Comparison of ENCODE assay signal across 8 mouse cellular contexts in the genomic region with DNA sequence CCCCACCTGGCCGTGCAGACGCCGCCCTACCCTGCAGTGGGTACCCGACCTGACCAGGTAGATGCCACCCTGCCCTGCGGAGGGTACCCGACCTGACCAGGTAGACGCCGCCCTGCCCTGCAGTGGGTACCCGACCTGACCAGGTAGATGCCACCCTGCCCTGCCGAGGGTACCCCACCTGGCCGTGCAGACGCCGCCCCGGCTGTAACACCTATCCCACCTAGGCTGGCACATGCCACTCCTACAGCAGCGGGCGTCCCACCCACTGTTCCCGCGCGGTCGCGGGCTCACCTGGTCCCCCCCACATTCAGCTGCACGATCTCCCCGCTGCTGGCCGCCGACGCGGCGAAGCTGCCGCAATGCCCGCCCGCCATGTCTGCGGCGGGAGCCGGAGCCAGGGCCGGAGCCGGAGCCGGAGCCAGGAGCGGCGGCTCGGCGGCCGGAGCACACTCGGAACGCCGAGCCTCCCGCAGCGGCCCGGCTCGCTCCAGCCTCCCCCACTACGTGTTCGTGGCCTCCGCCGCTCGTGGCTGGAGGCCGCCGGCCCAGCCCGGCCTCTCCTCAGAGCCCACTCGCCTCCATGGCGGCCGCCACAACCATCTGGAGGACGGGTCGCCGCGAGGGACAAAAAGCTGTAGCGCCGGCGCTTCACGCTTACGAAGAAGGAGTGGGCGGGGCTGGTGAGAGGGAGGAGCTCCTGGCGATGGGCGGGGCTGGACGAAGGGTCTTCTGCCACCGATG. TPM values are rescaled to one million over a fixed set of nuclear protein-coding genes. Genes with fewer than 3 reads are reported as not detected.
DNase-seq lines count a peak whose midpoint lies in the region; ATAC-seq lines count a peak whose summit lies in the region.

TSS of gene Kctd3 (minus strand) at position 603 of the 741 bp plus-strand sequence.

- H3K4me3 ChIP-seq in heart, embryonic 10.5 days, result peak within 1 kb of the TSS; percentile 100
- peak within 1 kb of the TSS; percentile 81 for H3K4me3 ChIP-seq in kidney, embryonic 15.5 days (replicated peaks)

- under 1% methylated on average over 74 of the region's 74 CpGs for WGBS in heart, embryonic 10.5 days
- WGBS in kidney, embryonic 15.5 days, result under 1% methylated on average over 74 of the region's 74 CpGs

- no peaks in the 10 kb centered on the region for H3K36me3 ChIP-seq in heart, embryonic 10.5 days
- peaks cover 5% of the 10 kb centered on the region; the same call in 1 of the 2 replicates for H3K36me3 ChIP-seq in kidney, embryonic 15.5 days

- H3K4me2 ChIP-seq in kidney, embryonic 15.5 days, result peak within 1 kb of the TSS; percentile 92

- ATAC-seq in erythroblast, adult 5-6 weeks (replicated peaks; ENCODE audit: low FRiP score, poor library complexity, severe bottlenecking), result peak; percentile 89
- peak; percentile 90 for ATAC-seq in kidney, embryonic 15.5 days (replicated peaks; ENCODE audit: low FRiP score)
- ATAC-seq in monocyte, adult 5-6 weeks (replicated peaks; ENCODE audit: insufficient number of reproducible peaks, low FRiP score, low TSS enrichment, poor library complexity, severe bottlenecking), result peak; percentile 80

- H3K4me1 ChIP-seq in heart, embryonic 10.5 days, result peaks cover 22% of the 10 kb centered on the region
- peaks cover 21% of the 10 kb centered on the region for H3K4me1 ChIP-seq in kidney, embryonic 15.5 days

- peak; percentile 97 to 98 for DNase-seq in B cell, adult 2 months
- DNase-seq in brain, adult 2 months (ENCODE audit: low read depth, low spot score), result peak; percentile 98
- peak; percentile 97 for DNase-seq in heart, embryonic 10.5 days (ENCODE audit: low spot score)
- peak; percentile 97 for DNase-seq in liver
- peak; percentile 95 to 99 for DNase-seq in spleen, postnatal 4 days (ENCODE audit: low spot score in 2 of 2)

- H3K9ac ChIP-seq in kidney, embryonic 15.5 days, result peak within 1 kb of the TSS; percentile 96

- no peaks in the 10 kb centered on the region for H3K27me3 ChIP-seq in heart, embryonic 10.5 days (ENCODE audit: insufficient read depth, poor library complexity, severe bottlenecking)
- no peaks in the 10 kb centered on the region for H3K27me3 ChIP-seq in kidney, embryonic 15.5 days

- no peaks in the 10 kb centered on the region for H3K9me3 ChIP-seq in heart, embryonic 10.5 days
- H3K9me3 ChIP-seq in kidney, embryonic 15.5 days (replicated peaks), result no peaks in the 10 kb centered on the region

- peak within 1 kb of the TSS; percentile 97 for H3K27ac ChIP-seq in heart, embryonic 10.5 days
- peak within 1 kb of the TSS; percentile 74 for H3K27ac ChIP-seq in kidney, embryonic 15.5 days

RNA-seq across cellular contexts. Expression of gene Kctd3, which starts in this region (rescaled TPM):
- total RNA-seq in erythroblast, adult 5-6 weeks (2015; ENCODE audit: low replicate concordance), result 2.3 and 3.8 TPM in 2 replicates
- total RNA-seq in erythroblast, adult 5-6 weeks (2017; ENCODE audit: low replicate concordance), result 4.6 and 8.1 TPM in 2 replicates
- 20.4 and 30.5 TPM in 2 replicates for polyA plus RNA-seq in heart, embryonic 10.5 days (2016; fragmentation: Nextera tagmentation; extraction: Ambion mirVana)
- polyA plus RNA-seq in kidney, embryonic 15.5 days (2015; fragmentation: Nextera tagmentation; extraction: Ambion mirVana), result 28.5 and 29.0 TPM in 2 replicates
- total RNA-seq in monocyte, adult 5-6 weeks (2017), result 13.3 to 32.7 TPM (median 13.9 TPM) in 3 replicates

Comparison
In these comparisons a context has a peak if more than half of its experiments do, and no peak if none do; other contexts are left out.
1. Peak in every context shown above with its lines: DNase-seq, ATAC-seq, H3K4me3 ChIP-seq and H3K27ac ChIP-seq.